Mouse (Mus musculus) layer of hippocampus, postnatal 14 days (tissue): Measurements from ENCODE around the gene Kir3dl1. TPM values are rescaled to one million over a fixed set of nuclear protein-coding genes. Genes with fewer than 3 reads are reported as not detected.
"Not testable (repeated sequence)": the region's sequence is repeated elsewhere in the genome, so short reads cannot be mapped to it uniquely, and the experiment has no call there.

Experiments
- DNase-seq, 2 experiments: peaks; one replicate each; pipeline ENCODE4 v3.0.0; 2021 to 2022; ENCODE audit warnings: low spot score in 2 of 2, mixed read lengths in 1 of 2
- long read RNA-seq, 2 experiments: library from polyadenylated mRNA; stranded (forward); transcript quantifications; one replicate each; pipeline ENCODE4 v2.0.0; 2021
- total RNA-seq, 2 experiments: library from RNA; stranded (reverse); gene quantifications; 2 replicates each; pipeline ENCODE4 v1.2.3; 2021

Gene Kir3dl1
- total RNA-seq, result not detected
- long read RNA-seq, experiment 1, result 0 reads
- long read RNA-seq, experiment 2, result 0 reads

GRCm38 (mm10) chrX:136517699-136518098 is at the start of gene Kir3dl1:
TSS of gene Kir3dl1 (plus strand) at chrX:136517999.
- DNase-seq, result not testable (repeated sequence)

DNA sequence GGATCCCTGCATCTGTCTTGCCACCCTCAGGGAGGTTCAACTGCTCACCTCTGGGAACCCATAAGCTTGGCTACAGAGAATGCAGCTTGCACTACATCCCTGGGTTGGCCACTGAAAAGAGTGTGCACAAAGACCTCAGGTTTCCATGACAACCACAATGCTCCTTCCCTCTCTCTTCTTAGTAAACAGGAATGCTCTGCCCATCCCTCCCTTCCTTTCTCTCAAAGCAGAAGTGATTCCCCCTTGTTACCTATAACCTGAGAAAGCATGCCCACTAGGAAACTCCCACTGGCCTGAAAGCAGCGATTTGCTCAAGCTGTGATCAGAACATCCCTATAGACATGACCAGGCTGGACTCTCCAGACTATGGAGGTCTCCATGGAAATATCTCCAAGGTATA is 26.2 kb downstream of the Kir3dl1 start, which contains the start of gene Kir3dl2:
TSS of gene Kir3dl2 (minus strand) at position 101 of the 400 bp plus-strand sequence.
- not testable (repeated sequence) for DNase-seq

DNA sequence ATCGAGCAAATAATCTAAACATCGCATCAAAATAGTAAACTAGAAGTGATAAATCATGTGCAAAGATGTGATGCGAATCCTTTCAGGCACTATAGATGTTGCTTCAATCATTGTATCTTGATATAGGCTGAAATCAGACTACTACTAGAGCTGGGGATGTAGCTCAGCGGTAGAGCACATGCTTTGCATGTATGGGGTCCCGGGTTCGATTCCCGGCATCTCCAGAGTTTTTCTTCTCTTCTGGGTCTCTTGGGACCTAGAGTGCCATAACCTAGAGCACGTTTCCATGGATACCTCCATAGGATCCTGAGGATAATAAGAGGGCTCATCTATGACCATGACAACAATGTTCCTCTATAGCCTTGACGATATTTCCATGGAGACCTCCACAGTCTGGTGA is 51.3 kb downstream of the Kir3dl1 start:
- DNase-seq, result not testable (repeated sequence)

Other genes starting within 250 kb of the Kir3dl1 start
- gene Bex3, start 247.7 kb upstream of the Kir3dl1 start, total RNA-seq, result 100 to 1,000 TPM; 355 to 394 TPM
- under 1 TPM in 1 of 2 experiments, not detected in 1; 0.21 TPM for gene Kir3dl2, start 26.1 kb downstream of the Kir3dl1 start, total RNA-seq
- 100 to 1,000 TPM; 130 to 142 TPM for gene Tceal3, start 72.8 kb downstream of the Kir3dl1 start, total RNA-seq
- 10 to 100 TPM; 11.2 to 12.8 TPM for gene Tceal1, start 190.0 kb downstream of the Kir3dl1 start, total RNA-seq
- gene Morf4l2, start 225.7 kb downstream of the Kir3dl1 start, total RNA-seq, result 100 to 1,000 TPM; 411 to 425 TPM